Mouse (Mus musculus) limb, embryonic 13.5 days (tissue): Measurements from ENCODE around the gene Tex29. TPM values are rescaled to one million over a fixed set of nuclear protein-coding genes. Genes with fewer than 3 reads are reported as not detected.
"Not testable (repeated sequence)": the region's sequence is repeated elsewhere in the genome, so short reads cannot be mapped to it uniquely, and the experiment has no call there.

Source experiments
- ATAC-seq: fragments of 200-750 bp; cut with Nextera tagmentation; 2 replicates; pipeline ENCODE4 v1.8.0; 2017; ENCODE audit warnings: low read depth, moderate number of reproducible peaks, moderate TSS enrichment; ENCODE audit not compliant: low FRiP score
- H3K27ac ChIP-seq: fragments of 300-500 bp; sonication (generic); 2 replicates; pipeline ENCODE4 v1.5.1; 2015; ENCODE audit warnings: inconsistent platforms, mild to moderate bottlenecking, moderate library complexity
- H3K27me3 ChIP-seq: fragments of 300-500 bp; sonication (generic); 2 replicates; pipeline ENCODE4 v1.6.1; 2015; ENCODE audit warnings: mild to moderate bottlenecking, inconsistent platforms
- H3K36me3 ChIP-seq: fragments of 300-500 bp; sonication (generic); 2 replicates; pipeline ENCODE4 v1.6.1; 2015; ENCODE audit warnings: inconsistent platforms, mild to moderate bottlenecking, moderate library complexity
- H3K4me1 ChIP-seq: fragments of 300-500 bp; sonication (generic); 2 replicates; pipeline ENCODE4 v1.6.1; 2015; ENCODE audit warnings: inconsistent platforms
- H3K4me2 ChIP-seq: fragments of 300-500 bp; sonication (generic); replicated peaks from 2 replicates; pipeline ENCODE4 v1.6.1; 2015; ENCODE audit warnings: inconsistent platforms, mild to moderate bottlenecking, moderate library complexity
- H3K4me3 ChIP-seq: fragments of 300-500 bp; sonication (generic); 2 replicates; pipeline ENCODE4 v1.5.1; 2015; ENCODE audit warnings: moderate library complexity, mild to moderate bottlenecking, inconsistent platforms
- H3K9ac ChIP-seq: fragments of 300-500 bp; sonication (generic); 2 replicates; pipeline ENCODE4 v1.6.1; 2015; ENCODE audit warnings: mild to moderate bottlenecking, inconsistent platforms
- H3K9me3 ChIP-seq: fragments of 300-500 bp; sonication (generic); 2 replicates; pipeline ENCODE4 v1.6.1; 2016; ENCODE audit warnings: inconsistent platforms
- WGBS: fragments of 180-500 bp; shearing (Covaris S2); methylation state at CpG from one replicate; pipeline ENCODE4 v1.1.7; 2015; 5-methylcytosine and 5-hydroxymethylcytosine counted together
- polyA plus RNA-seq: library from polyadenylated mRNA; unstranded; fragments of >200 nt; fragmentation: Nextera tagmentation; extraction: Ambion mirVana; gene quantifications from 2 replicates; pipeline ENCODE4 v1.2.1, GENCODE M21; 2015

Gene Tex29
- polyA plus RNA-seq, 1 experiment from 2014 or later, result 0.18 TPM

GRCm38 (mm10) chr8:11833157-11833556, 7.1 kb upstream of the Tex29 start:
- H3K27me3 ChIP-seq, result no peaks in the 10 kb centered on the region
- H3K4me2 ChIP-seq, result no peak overlapping the region
- H3K9me3 ChIP-seq, result no peaks in the 10 kb centered on the region
- no peak overlapping the region for H3K9ac ChIP-seq
- H3K27ac ChIP-seq, result no peak overlapping the region
- ATAC-seq, result no peak
- H3K4me1 ChIP-seq, result no peaks in the 10 kb centered on the region
- H3K36me3 ChIP-seq, result peaks cover 77% of the 10 kb centered on the region
- no peak overlapping the region for H3K4me3 ChIP-seq
- 86% methylated on average over 4 of the region's 4 CpGs for WGBS

- no peak for ATAC-seq
- H3K4me1 ChIP-seq, result no peaks in the 10 kb centered on the region
- WGBS, result 82% methylated on average over 5 of the region's 5 CpGs
- no peak overlapping the region for H3K4me3 ChIP-seq
- no peaks in the 10 kb centered on the region for H3K9me3 ChIP-seq
- H3K4me2 ChIP-seq, result no peak overlapping the region
- no peak overlapping the region for H3K9ac ChIP-seq
- H3K36me3 ChIP-seq, result peaks cover 67% of the 10 kb centered on the region
- H3K27ac ChIP-seq, result no peak overlapping the region
- no peaks in the 10 kb centered on the region for H3K27me3 ChIP-seq
Measured at GRCm38 (mm10) chr8:11834200-11834599, 6.1 kb upstream of the Tex29 start.

- Histone ChIP-seq H3K4me1 (no peaks in the 10 kb centered on the region), H3K9ac (no peak overlapping the region), H3K4me3 (no peak overlapping the region), H3K9me3 (no peaks in the 10 kb centered on the region), H3K4me2 (no peak overlapping the region), H3K27ac (no peak overlapping the region), H3K27me3 (no peaks in the 10 kb centered on the region), H3K36me3 (peaks cover 62% of the 10 kb centered on the region)
- 90% methylated on average over 16 of the region's 16 CpGs for WGBS
- no peak for ATAC-seq
Measured at GRCm38 (mm10) chr8:11834691-11835090, 5.6 kb upstream of the Tex29 start.

DNA sequence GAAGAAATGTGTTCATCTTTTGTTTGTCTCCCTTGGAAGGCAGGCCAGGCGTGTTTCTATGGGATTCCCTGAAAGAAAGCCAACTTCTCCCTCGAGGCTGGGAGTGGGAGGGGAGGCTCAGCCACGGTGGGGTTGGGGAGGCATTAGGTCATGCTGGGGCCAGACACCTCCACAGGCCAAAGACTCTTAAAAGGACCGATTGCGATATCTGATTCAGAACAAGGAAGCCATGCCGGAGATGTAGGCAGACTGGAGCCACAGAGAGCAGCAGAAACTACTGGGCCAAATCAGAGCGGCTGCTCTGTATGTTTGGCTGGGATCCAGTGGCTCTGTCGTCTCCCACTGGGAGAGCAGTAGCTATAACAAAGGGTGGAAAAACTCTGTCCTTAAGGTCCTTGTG, 1.3 kb downstream of the Tex29 start:
- Histone ChIP-seq H3K4me1 (peaks cover 9% of the 10 kb centered on the region), H3K4me3 (no peak overlapping the region), H3K9me3 (no peaks in the 10 kb centered on the region), H3K36me3 (no peaks in the 10 kb centered on the region; the same call in 1 of the 2 replicates), H3K4me2 (no peak overlapping the region), H3K9ac (no peak overlapping the region), H3K27me3 (no peaks in the 10 kb centered on the region), H3K27ac (no peak overlapping the region)
- ATAC-seq, result no peak; the same call in 1 of the 2 replicates
- 40% methylated on average over 8 of the region's 8 CpGs for WGBS

DNA sequence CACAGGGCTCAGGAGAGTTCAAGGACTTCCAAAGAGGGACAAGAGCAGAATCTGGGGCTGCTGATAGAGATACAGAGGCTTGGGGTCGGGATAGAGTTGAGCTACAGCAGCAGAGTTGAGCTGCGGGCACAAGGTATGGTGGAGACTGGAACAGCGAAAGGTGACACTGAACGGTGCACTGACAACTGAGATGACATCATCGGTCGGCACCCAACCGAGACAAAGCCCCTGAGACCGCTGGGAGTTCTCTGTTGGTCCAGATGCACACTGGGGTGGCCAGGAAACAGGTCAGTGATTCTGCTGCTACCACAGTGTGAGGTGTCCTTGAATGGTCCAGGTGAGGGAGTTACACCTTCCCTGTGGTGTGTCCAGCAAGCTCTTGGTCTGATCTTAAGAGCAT, 2.5 kb downstream of the Tex29 start:
- H3K4me1 ChIP-seq, result peaks cover 9% of the 10 kb centered on the region
- no peak overlapping the region for H3K4me2 ChIP-seq
- no peak for ATAC-seq
- WGBS, result 78% methylated on average over 8 of the region's 8 CpGs
- H3K36me3 ChIP-seq, result no peaks in the 10 kb centered on the region
- no peak overlapping the region for H3K27ac ChIP-seq
- H3K9ac ChIP-seq, result no peak overlapping the region
- H3K27me3 ChIP-seq, result no peaks in the 10 kb centered on the region
- no peaks in the 10 kb centered on the region for H3K9me3 ChIP-seq
- no peak overlapping the region for H3K4me3 ChIP-seq

GRCm38 (mm10) chr8:11843677-11844315, 3.5 kb downstream of the Tex29 start:
- no peak for ATAC-seq
- Histone ChIP-seq H3K27ac (no peak overlapping the region), H3K36me3 (no peaks in the 10 kb centered on the region), H3K4me1 (peaks cover 9% of the 10 kb centered on the region), H3K9me3 (no peaks in the 10 kb centered on the region), H3K4me3 (no peak overlapping the region), H3K9ac (no peak overlapping the region), H3K27me3 (no peaks in the 10 kb centered on the region), H3K4me2 (no peak overlapping the region)
- WGBS, result 83% methylated on average over 13 of the region's 13 CpGs

DNA sequence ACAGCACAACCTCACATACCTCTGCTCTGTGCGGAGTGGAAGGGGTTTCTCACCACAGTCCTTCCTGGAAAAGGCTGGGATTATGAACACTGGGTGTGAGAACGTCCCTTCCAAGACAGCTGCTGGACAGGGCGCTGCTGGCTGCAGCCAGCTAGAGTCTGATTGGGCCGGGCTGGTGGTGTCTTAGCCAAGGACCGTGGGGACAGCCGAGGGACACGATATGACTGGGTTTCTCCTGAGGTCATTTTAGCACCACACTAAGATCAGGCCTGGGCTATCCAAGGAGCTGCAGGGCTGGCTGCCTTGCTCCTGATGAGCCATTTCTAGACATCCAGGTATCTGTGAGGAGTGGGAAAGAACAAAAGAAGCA, 4.0 kb downstream of the Tex29 start:
- Histone ChIP-seq H3K27me3 (no peaks in the 10 kb centered on the region), H3K4me2 (no peak overlapping the region), H3K4me3 (no peak overlapping the region), H3K4me1 (peaks cover 9% of the 10 kb centered on the region), H3K9ac (no peak overlapping the region), H3K36me3 (no peaks in the 10 kb centered on the region), H3K27ac (no peak overlapping the region), H3K9me3 (no peaks in the 10 kb centered on the region)
- ATAC-seq, result no peak
- 84% methylated on average over 7 of the region's 7 CpGs for WGBS

DNA sequence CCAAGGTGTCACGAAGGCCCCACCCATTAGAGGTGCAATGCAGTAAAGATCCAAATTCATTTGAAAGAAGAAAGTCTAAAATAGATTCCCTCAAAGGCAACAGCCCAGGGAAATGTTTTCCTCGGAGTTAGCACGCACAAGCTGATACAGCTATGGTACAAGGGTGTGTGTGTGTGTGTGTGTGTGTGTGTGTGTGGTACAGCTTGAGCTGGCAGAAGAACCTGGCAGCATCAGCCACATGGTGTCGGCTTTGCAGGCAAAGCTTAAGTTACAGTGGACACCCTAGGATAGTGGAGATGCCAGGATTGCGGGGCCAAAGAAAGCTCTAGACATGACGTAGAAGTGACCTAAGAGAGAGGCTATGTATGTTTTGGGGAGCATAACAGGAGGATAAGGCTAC, 6.5 kb downstream of the Tex29 start:
- Histone ChIP-seq H3K4me2 (no peak overlapping the region), H3K27ac (no peak overlapping the region), H3K27me3 (no peaks in the 10 kb centered on the region), H3K36me3 (no peaks in the 10 kb centered on the region), H3K4me1 (peaks cover 1% of the 10 kb centered on the region), H3K9ac (no peak overlapping the region), H3K4me3 (no peak overlapping the region), H3K9me3 (no peaks in the 10 kb centered on the region)
- no peak for ATAC-seq
- 95% methylated on average over 6 of the region's 6 CpGs for WGBS

DNA sequence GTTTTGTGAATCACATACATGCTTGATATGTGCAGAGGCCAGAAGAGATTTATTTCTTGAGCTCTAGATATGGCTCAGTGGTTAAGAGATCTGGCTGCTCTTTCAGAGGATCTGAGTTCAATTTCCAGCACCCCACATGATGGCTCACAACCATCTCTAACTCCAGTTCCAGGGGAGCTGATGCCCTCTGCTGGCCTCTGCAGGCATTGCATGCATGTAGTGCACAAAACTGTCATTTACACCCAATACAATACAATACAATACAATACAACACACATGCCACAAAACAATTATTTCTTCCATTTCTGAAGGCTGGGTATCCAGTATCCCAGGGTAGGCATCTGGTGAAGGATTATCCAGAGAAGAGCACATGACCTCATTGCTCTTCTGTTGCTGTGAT, 27.6 kb downstream of the Tex29 start:
- no peaks in the 10 kb centered on the region for H3K36me3 ChIP-seq
- H3K4me2 ChIP-seq, result no peak overlapping the region
- no peaks in the 10 kb centered on the region for H3K27me3 ChIP-seq
- H3K9ac ChIP-seq, result no peak overlapping the region
- no peaks in the 10 kb centered on the region for H3K4me1 ChIP-seq
- no peak overlapping the region for H3K4me3 ChIP-seq
- H3K9me3 ChIP-seq, result peaks cover 3% of the 10 kb centered on the region; the same call in 1 of the 2 replicates
- H3K27ac ChIP-seq, result no peak overlapping the region
- no peak for ATAC-seq

GRCm38 (mm10) chr8:11874227-11874626, 34.0 kb downstream of the Tex29 start:
- not testable (repeated sequence) for H3K9ac ChIP-seq, H3K27ac ChIP-seq, H3K4me3 ChIP-seq, H3K9me3 ChIP-seq, H3K36me3 ChIP-seq, H3K27me3 ChIP-seq, H3K4me1 ChIP-seq, H3K4me2 ChIP-seq, ATAC-seq
- 96% methylated on average over 6 of the region's 6 CpGs for WGBS

DNA sequence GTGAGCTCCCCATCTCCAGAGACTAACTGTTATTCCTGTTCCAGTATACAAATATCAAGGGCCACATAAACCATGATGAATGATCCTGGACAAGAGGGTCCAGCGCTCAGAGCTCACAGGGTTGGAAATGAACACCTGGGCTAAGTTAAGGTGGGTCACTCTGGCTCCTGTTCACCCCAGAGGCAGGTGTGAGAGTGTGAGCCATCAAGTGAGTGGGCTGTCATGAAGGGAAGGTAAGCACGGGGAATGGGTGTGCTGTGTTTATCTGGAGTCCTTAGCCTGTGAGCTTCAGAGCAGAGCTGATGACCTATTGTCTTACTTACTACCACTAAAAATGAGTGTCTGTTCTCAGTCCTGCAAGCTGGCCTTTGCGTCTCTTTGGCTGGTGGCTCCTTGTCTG, 44.4 kb downstream of the Tex29 start:
- no peak overlapping the region for H3K4me2 ChIP-seq
- 90% methylated on average over 3 of the region's 3 CpGs for WGBS
- ATAC-seq, result no peak

DNA sequence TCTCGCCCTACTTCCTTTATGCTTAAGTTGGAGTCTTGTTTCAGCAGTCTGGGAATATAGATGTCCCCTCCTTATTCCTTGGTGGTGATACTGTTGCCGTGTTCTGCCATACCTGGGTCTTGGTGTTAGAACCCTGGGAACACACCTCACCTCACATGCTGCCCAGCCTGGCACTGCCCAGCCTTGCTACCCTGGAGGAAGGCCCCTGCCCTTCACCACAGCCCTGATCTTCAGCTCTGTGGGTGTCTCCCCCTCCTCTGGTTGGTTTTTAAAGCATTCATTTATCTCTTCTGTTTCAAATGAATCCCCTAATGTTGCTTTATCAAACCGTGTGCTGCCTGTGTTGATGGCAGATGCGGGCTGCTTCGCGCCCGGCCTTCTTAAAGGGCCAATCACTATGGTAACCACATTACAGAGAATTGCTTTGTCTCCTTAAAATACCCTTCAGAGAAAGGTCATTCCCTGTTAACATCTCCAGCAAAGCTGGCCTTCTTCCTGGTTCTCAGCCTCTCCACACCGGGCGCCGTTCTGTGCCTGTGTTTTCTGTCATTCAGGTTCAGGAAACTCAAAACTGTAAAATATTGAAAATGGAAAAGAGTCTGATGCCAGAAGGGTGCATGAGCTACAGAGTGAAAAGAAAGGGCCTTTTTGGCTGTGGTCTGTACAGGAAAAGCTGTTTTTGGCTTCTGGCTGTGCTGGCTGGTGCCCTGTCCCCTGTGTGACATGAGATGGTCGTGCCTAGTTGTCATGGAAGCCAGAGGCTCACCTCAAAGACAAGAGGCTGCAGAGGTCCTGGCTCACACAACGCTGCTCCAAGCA, 45.8 kb downstream of the Tex29 start:
- no peaks in the 10 kb centered on the region for H3K4me1 ChIP-seq
- no peak overlapping the region for H3K27ac ChIP-seq
- no peak overlapping the region for H3K4me2 ChIP-seq
- H3K9me3 ChIP-seq, result peaks cover 12% of the 10 kb centered on the region
- H3K4me3 ChIP-seq, result no peak overlapping the region
- H3K27me3 ChIP-seq, result no peaks in the 10 kb centered on the region
- no peak overlapping the region for H3K9ac ChIP-seq
- no peak for ATAC-seq
- no peaks in the 10 kb centered on the region for H3K36me3 ChIP-seq
- WGBS, result 79% methylated on average over 12 of the region's 12 CpGs

More for the DNA sequence above, 44.4 kb downstream of the Tex29 start:
- H3K36me3 ChIP-seq, result no peaks in the 10 kb centered on the region
- H3K4me3 ChIP-seq, result no peak overlapping the region
- H3K9me3 ChIP-seq, result peaks cover 12% of the 10 kb centered on the region
- no peak overlapping the region for H3K9ac ChIP-seq
- no peaks in the 10 kb centered on the region for H3K4me1 ChIP-seq
- no peaks in the 10 kb centered on the region for H3K27me3 ChIP-seq
- no peak overlapping the region for H3K27ac ChIP-seq

GRCm38 (mm10) chr8:11886824-11887223, 46.5 kb downstream of the Tex29 start:
- no peaks in the 10 kb centered on the region for H3K27me3 ChIP-seq
- no peaks in the 10 kb centered on the region for H3K36me3 ChIP-seq
- WGBS, result 89% methylated on average over 2 of the region's 2 CpGs
- H3K27ac ChIP-seq, result no peak overlapping the region
- no peak overlapping the region for H3K9ac ChIP-seq
- no peak for ATAC-seq
- H3K4me1 ChIP-seq, result no peaks in the 10 kb centered on the region
- H3K9me3 ChIP-seq, result peaks cover 12% of the 10 kb centered on the region
- no peak overlapping the region for H3K4me2 ChIP-seq
- H3K4me3 ChIP-seq, result no peak overlapping the region
